Mouse (Mus musculus) layer of hippocampus, adult 9-11 months (tissue): ENCODE data around the gene Ppp1r9a.
"Not testable (repeated sequence)": the region's sequence is repeated elsewhere in the genome, so short reads cannot be mapped to it uniquely, and the experiment has no call there.

Experiments used
- DNase-seq: peaks from one replicate; pipeline ENCODE4 v3.0.0; 2022

Gene Ppp1r9a

DNA sequence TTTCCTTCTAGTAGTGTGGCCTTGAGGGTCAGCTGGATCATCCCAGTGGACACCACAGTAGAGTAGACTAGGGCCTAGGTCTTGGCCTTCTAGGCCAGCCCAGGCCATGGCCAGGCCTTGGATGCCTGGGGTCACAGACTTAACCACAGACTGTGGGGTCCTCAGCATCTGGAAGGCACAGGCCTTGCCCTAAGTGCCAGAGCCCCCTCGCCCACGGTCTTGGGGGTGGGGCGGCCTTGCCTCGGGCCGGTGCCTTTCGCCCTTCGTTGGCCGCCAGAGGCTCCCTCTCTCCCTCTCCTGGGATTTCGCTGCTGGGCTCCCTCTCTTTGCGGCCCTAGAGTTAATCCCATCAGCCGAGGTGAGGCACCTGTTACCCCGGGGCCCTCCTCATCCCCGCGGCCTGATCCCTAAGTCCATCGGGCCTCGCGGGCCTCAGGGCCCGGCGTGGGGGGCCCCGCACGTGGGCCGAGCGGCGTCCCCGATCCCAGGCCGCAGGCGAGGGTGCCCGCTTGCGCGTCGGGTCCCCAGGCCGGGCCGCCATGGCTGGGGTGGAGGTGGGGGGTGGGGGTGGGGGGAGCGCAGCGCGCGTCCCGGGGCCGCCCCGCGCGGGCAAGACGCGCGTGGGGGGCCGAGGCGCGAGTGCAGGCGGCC lies at the start of gene Ppp1r9a:
TSS of gene Ppp1r9a (plus strand) at position 244 of the 651 bp plus-strand sequence.
- peak; percentile 31 for DNase-seq

DNA sequence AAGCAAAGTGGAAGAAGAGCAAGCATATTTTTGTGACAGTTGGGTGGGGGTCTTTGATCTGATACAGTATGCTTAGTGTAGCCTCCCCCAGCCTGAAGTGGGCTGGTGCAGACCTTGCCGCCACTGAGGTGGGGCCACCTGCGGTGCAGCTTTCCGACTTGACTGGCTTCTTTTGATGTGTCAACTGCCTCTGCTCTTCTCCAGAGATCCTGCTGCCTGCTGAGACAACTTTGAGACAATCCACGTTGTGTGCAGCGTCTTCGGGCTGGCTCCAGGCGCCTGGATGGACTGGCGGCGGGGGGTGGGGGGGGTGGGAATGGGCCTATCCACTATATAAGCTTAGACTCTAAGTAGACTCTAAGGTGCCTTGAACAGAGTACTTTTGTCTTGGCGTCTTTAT lies 47.5 kb upstream of the Ppp1r9a start:
- no peak for DNase-seq

DNA sequence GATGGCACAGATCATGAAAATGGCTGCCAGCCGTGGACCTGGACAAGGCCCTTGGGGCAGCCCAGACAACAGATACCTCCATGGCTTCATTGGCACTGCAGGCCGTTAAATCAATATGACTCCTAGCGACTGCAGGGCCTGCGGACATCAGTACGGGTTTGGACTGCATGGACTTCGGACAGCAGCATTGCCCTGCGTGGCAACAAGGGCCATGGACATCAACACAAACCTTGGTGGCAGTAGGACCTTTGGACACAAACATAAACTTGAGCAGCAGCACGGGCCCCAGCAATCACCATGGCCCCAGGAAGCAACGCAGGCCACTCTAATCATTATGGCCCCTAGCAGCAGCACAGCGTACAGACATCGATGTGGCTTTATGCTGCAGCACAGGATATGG lies 45.8 kb upstream of the Ppp1r9a start:
- no peak for DNase-seq

DNA sequence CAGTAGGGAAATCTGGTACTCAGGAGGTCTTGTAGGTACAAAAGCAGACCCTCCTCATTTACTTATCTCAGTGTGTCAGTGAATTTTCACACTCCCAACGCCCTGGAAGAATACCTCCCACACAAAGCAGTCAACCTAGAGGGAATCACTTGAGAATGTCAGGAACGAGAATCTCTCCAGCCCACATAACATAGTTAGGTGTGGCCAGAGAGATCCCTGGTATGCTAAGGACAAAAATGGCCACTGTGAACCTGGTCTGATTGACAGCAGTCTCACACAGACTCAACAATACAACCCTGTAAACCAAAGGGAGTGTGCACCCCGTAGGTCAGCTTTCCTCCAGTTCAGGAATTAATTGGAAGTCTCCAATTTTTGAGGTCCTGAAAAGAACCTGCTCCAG lies 18.4 kb upstream of the Ppp1r9a start:
- DNase-seq = no peak

DNA sequence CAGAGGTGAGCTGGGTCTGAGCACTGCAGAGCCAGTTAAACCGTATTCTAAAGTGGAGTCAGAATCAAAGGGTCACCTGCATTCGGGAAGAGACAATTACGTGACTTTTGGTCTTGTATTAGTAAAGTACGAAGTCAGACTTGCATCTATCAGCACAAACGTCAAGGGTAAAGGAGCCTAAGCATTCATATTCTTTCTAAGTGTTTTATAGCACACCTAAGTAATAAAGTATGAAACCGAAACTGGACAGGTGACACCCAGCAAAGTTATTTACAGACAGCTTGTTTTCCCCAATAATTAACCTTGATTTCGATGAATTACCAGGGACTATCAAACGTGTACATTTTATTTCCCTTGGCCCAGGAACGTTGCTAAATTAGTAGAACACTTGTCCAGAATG lies 13.2 kb upstream of the Ppp1r9a start:
- DNase-seq = no peak

DNA sequence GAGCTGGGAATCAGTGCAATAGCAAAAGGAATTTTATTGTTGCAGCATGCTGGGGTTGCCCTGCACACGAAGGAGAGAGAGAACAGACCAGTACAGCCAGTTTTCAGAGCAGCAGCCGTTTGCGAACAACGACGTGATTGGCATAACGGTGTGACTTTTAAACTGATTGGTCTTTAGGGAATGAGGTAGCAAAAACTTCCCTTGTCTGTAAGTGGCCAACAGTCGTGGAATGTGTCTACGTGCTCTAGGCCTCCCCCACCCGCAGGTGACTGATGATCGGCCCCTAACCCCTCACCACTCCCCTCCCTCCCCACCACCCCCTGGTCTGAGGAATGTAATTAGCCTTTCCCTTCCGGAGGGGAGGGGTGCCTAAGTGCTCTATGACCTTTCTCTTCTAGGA lies 10.3 kb upstream of the Ppp1r9a start:
- no peak for DNase-seq

DNA sequence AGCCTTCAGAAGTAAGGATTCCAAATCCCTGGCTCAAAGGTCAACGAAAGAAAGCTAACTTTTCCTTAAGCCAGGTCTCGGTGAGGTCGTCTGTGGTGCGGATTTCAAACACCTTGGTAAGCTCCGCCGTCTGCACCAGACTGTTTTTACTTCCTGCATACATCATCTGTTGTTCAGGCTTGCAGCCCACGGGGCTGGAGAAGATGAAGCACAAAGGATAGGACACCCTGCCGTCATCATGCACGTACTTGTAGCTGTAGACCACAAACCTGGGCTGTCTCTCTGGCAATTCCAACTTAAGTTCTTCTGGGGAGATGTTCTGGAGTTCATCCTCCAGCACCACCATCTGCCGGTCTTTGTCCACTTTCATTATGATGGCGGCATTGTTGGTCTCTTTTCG lies 9.4 kb upstream of the Ppp1r9a start:
- DNase-seq = not testable (repeated sequence)

DNA sequence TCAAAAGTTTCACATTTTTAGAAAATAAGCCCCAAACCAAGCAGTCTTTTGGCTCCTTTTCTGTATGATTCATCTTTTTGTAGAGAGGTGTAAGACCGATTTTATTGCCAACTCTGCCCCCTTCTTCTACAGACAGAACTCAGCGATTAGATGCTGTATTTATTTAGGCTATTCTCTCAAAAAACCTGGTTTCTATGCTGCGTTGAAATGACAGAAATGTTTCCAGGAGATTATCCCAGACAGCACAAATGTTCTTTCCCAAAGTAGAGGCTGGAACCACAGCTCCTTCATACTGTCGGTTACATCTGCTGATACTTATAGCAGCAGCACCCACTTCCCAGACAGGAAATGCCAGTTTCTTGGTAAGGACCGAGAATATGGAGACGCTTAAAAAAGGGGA lies 2.8 kb upstream of the Ppp1r9a start:
- DNase-seq = no peak

DNA sequence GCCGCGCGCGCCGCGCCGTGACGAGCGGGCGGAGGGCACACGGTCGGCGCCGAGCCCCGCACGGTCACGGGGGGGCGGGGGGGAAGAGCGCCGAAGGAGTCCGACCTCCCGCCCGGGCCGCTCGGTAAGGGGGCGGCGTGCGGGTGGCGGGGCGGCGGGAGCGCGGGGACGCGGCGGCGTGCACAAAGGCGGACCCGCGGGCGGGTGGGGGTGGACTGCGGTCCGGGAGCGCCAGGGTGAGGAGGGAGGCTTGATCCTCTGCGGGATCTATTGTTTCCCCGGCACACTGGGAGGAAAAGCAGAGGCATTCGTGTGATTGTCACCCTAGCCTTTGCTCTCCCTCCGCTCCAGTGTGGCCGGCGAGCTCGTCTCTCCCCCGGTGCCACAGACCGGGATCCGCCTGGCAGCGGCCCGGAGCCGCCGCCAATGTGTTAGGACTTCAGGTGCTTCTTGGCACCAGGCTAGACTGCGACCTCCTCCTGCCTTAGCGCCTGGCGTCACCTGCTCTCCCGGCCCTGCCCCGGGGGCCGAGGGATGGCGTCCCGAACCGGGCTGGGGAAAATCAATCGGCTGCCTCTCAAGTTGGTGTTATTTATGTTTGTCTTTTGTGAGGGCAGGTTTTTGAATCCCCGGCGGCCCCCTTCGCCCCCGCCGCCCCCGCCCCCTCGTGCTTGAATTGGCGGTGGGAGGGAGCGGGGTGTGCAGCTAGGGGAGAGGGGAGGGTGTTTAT lies 773 bp downstream of the Ppp1r9a start:
- peak; percentile 21 for DNase-seq

DNA sequence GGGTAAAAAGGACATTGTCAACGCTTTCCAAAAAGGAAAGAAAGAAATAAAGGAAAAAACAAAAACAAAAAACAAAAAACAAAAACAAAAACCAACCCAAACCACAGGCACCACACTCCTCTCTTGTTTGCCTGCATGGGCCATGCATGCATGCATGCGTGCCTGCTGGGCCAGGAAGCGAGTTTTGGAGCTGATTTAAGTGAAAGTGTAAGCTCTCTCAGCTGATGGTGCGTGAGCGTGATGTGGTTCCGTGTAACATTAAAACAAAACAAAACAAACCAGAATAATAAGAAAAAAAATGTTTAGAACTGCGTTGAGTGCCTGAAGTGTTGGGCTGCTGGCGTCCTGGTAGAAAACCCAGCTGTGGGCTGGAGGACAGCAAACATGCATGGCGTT lies 1.3 kb downstream of the Ppp1r9a start:
- peak; percentile 17 for DNase-seq

DNA sequence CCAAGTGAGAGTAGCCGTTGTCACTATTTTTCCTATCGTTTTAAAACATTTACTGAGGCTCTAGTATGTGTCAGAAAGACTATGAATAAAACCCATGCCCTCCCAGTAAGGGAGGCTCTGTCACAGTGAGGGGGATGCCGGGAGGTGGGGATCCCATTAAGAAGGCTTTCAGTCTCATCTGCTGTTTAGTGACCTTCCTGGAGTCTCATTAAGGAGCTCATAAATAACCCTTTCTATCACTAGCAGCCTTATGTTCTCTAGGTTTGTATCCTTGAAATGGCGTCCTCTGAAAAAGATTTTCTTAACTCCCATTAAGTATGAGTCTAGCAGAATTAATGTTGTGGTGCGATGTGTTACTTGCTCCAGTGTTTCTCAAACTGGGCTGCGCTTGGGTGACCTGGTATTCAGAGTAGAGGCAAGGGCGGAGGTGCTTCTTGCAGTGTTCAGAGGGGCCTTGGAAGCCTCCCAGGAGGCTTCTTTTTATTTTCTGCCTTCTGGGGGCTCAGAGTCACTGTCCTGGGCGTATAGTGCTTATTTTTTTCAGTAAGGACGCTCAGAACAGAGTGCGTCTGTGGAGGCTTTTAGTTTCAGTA lies 7.4 kb downstream of the Ppp1r9a start:
- DNase-seq = no peak

DNA sequence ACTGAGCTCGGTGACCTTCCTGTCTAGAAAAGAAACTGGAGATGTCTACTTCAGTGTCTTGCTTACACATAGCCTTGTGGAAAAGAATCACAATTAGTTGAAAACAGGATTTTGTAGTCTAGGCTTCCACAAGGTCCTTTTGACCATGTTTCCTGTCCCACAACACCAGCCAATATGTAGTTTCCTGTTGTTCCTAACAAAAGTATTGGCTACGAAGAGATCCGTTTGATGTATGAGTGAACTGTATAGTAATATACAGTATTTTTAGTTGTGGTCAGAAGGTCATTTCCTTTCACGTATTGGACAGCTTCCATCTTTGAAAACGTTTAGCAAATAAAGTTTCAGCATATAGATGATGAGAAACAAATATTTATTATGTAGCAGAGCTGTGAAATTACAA lies 15.8 kb downstream of the Ppp1r9a start:
- DNase-seq = no peak

DNA sequence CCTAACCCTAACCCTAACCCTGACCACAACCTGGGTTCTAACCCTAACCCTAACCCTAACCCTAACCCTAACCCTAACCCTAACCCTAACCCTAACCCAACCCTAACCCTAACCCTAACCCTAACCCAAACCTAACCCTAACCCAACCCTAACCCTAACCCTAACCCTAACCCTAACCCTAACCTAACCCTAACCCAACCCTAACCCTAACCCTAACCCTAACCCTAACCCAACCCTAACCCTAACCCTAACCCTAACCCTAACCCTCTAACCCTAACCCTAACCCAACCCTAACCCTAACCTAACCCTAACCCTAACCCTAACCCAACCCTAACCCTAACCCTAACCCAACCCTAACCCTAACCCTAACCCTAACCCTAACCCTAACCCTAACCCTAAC lies 21.1 kb downstream of the Ppp1r9a start:
- DNase-seq = not testable (repeated sequence)

DNA sequence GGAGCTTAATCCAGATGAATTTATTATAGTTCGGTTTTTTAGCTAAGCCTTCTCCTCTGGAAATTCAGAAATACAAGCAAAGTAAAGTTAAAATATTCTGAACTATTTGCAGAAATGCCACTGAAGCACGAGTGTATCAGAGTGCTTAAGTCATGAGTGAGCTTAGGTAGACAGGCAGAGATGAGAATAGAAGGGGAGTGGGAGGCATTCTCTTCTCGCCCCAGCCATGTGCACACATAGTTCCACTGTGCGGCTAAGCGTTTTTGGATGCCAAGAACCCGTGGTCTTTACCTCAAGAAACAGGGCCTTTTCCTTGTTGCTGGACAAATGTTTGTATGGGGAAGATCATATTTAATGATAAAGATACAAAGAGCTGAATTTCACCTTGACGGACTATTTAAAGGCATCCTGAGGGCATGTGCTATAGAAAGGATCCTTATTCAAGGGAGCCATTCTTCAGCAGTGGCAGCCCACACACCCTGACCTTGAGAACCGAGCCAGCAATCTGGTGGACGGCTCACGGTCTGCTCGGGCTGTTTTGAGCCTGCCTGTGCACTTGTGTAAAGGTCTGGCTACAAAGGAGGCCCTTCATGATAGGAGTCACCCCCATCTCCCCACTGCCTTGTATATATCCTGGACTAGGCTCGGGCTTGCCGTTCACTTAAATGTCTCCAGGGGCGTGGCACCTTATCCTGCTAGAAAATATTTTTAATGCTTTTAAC lies 23.4 kb downstream of the Ppp1r9a start:
- no peak for DNase-seq

DNA sequence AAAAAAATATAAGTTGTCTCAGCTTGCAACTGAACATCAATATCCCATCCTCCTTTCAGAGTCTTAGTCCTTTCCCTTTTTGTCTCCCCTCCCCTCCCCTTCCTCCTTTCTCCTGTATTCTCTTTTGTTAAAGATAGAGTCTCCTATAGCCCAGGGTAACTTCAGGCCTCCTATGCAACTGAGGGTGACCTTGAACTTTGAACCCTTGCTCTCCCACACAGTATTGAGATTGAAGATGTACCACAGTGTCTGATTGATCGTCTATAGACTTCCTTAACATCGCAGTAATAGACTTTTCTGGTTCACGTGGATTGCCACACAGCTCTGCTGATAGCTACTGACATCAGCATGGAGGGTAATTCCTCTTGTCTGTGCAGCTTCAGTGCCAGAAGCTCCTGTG lies 27.6 kb downstream of the Ppp1r9a start:
- no peak for DNase-seq

DNA sequence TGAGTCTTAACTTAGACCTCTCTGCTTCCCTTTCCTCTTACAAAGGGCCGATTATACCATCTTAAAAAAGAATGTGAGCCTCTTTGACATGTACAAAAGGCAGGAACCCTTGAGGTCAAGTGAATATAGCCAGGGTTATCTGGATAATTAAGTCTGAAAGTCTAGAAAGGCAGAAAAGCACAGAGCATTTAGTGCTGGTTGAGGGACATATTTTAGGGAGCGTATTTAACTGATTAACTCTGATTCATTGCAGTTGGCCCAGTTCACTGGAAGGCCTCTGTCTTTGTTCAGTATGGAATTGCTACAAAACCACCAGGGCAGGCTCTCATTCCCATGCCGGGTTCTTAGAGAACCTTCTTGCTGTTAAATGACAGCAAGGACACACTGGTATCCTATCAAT lies 36.2 kb downstream of the Ppp1r9a start:
- DNase-seq = no peak

DNA sequence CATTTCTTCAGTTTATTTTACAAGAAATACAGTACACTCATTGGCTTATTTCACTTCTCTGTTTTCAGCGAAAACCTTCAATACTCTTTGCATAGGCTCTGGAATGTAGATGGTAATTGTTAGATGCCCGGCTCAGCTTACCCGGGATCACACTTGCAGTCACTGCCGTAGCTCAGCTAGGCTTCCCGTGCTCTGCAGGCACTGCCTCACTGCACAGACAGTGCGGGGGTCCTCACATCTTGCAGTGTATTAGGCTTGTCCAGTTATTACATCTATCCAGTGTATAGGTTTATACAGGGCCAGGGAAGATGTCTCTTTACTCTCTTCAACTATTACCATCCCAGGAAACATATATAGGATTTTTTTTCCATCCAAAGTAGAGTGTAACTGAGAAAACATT lies 37.4 kb downstream of the Ppp1r9a start:
- DNase-seq = no peak

DNA sequence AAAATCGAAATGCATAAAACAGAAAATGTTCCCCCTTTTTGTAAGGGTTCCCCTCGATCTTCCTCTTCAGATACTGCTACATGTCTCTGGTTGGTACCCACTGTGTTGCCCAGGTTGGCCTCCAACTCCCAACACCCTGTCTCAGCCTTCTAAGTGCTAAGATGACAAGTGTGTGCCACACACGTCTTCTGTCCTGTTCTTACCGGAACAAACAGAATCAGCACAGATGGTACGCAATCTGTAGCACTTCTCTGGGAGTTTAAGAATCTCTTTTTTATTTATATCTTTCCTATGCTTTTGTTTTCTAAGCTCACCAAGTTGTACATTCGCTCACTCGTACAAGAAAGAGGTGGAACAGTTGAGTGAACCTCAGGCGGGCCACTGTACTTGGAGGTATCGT lies 37.9 kb downstream of the Ppp1r9a start:
- peak; percentile 33 for DNase-seq

DNA sequence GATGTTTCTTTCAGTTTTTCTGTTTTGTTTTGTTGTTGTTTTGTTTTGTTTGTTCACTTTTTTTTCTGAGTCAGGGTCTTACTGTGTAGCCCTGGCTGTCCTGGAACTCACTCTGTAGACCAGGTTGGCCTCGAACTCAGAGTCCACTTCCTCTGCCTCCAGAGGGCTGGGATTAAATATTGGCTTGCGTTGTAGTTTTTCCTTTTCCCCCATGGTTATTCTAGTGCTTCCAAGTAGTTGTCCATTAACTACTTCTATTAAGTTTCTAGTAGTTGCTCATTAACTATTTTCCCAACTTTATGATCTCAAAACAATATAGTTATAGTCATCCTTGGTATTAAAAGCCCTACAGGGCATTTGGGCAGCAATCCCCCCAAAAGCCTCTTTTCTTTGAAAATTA lies 41.1 kb downstream of the Ppp1r9a start:
- no peak for DNase-seq

DNA sequence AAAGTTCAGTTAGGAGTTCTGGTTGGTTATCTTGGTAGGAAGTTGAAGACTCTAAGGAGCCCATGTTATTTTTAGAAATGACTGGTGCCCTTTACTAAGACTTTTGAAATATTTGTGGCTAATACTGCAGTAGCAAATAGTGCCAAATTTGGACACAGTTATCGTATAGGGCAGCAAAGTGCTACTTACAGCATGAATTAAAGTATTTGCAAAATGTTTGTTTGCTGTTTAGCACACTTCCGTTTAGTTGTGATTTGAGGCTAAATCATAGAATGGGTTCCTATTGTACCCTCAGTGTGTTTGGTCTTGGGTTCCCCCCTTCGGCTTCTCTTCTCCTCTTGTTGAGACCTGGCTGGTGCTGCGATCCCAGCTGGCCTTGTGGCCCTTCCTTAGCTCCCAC lies 45.3 kb downstream of the Ppp1r9a start:
- no peak for DNase-seq

DNA sequence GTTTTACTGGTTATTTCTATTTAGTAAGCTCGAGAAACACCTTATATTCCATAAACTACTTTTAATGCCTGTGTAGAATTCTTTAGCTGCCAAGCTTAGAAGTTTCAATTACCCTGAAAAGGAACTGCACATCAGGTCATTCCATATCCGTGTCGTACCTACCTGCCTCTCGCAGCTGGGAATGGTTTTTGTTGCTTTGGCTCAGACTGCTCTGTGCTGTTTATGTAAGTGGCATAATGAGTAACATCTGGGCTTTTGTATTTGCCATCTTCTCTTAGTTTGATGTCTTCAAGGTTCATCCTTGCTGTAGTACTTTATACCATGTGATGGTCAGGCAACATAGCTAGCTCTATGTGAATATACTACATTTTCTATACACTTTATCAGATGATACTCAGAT lies 47.0 kb downstream of the Ppp1r9a start:
- no peak for DNase-seq

DNA sequence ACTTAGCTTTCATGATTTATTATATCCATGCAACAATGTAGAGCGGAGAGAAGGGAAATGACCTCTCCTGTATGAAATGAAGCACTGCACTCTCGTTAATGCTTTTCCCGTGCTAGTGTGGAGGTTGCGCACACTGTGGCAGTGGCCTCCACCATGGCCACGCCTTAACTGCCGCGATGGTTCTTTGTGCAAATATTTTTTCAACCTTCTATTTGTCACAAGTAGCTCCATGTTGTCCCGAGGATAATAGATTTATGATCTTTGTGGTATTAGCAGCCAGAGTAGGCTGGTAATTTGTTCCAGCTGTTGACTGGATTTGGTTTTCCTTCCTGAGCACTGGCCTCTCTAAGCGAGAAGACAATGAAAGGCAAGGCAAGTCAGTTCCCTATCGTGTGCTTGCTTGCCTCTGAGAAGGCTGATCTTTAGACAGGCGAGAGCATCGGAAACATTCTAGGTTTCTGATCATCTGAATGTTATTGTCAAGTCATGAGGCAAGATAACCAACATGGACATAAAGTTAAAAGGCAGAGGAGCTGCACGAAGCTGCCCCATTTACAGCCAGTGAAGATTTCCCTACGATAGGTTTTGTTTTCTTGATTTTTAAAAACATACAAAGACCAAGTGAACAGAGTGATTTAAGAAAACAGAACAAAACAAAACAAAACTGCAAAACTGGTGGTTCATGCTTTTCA lies 50.5 kb downstream of the Ppp1r9a start:
- no peak for DNase-seq

DNA sequence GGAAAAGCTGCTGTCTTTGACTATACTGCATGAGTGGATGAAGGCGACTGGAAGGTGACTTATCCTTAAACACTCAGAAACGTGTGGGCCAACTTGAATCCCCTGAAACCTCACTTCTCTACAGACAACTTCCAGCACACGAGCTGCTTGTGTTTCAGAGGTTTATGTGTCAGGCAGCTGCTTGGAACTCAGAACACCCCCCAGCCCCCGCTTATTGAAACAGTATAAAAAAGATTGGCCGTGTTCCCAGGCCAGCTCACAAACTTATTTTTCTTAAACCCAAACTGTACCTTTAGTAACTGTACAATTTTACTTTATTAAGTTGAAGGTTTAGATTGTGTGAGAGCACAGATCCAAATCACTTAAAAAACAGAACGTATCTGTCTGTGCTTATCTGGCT lies 53.9 kb downstream of the Ppp1r9a start:
- DNase-seq = no peak
